Mouse (Mus musculus) cortical plate, adult 2 months (tissue): ENCODE measurements around the gene Osbp.

Experiments used
- CTCF ChIP-seq: fragments of 200-500 bp; IDR thresholded peaks from 2 replicates; pipeline ENCODE4 v1.5.1; 2011; ENCODE audit warnings: mild to moderate bottlenecking, control low read depth, low read length; ENCODE audit not compliant: insufficient read depth; ENCODE audit errors: extremely low read depth
- POLR2A ChIP-seq: fragments of 200-500 bp; IDR thresholded peaks from 2 replicates; pipeline ENCODE4 v1.6.1; 2011; ENCODE audit warnings: mild to moderate bottlenecking, low read length, control low read depth; ENCODE audit not compliant: insufficient read depth; ENCODE audit errors: extremely low read depth

- TF ChIP-seq CTCF (no peak), POLR2A (no peak)
Measured at GRCm38 (mm10) chr19:11966201-11966636, 478 bp downstream of the Osbp start.
